Mouse (Mus musculus) NIH3T3 (cell line): ENCODE results near the gene Tpcn2.

ENCODE experiments used
- DNase-seq: peaks from one replicate; pipeline ENCODE4 v3.0.0-alpha.2; 2012; ENCODE audit warnings: low read depth

Gene Tpcn2

DNA sequence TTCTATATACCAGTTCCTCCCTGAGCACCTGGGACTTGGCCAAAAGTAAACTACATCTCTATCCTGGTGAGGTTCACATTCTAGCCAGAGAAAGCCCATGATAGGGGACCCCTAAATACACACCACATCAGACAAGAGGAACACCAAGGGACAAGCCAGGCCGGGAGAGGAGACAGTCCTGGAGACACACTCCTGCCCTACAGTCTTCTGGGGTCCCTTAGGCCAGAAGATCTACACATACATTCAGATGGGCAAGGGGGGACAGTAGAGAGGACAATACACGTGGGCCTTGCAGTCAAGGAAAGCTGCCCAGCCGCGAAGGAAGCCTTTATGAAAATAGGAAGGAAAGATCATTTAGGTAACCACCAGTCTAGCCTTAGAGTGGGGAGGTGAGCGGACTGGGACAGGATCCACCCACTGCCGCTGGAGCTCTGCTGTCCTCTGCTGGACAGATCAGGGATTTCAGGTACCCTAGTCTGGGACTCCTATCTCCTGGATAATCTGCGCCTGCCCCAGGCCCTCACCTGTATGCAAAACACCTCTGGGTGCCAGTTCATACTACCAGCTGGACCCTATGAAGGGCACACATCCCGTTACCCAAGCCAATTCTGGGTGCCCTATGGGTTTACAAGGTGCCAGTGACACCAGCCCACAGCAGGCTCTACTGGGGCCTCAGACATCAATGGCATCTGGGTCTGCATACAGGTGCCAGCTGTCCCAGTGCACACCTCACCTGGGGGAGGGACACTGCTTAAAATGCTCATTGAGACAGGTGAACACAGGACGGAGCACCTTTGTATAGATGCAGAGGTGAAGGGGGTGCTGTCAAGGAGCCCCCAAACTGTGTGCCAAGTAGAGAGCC lies 40.7 kb downstream of the Tpcn2 start:
- peak; percentile 85 for DNase-seq

GRCm38 (mm10) chr7:145242028-145242427 lies 41.8 kb downstream of the Tpcn2 start:
- DNase-seq, result no peak

- DNase-seq, result no peak
Observed at GRCm38 (mm10) chr7:145240929-145241328, 42.9 kb downstream of the Tpcn2 start.

DNA sequence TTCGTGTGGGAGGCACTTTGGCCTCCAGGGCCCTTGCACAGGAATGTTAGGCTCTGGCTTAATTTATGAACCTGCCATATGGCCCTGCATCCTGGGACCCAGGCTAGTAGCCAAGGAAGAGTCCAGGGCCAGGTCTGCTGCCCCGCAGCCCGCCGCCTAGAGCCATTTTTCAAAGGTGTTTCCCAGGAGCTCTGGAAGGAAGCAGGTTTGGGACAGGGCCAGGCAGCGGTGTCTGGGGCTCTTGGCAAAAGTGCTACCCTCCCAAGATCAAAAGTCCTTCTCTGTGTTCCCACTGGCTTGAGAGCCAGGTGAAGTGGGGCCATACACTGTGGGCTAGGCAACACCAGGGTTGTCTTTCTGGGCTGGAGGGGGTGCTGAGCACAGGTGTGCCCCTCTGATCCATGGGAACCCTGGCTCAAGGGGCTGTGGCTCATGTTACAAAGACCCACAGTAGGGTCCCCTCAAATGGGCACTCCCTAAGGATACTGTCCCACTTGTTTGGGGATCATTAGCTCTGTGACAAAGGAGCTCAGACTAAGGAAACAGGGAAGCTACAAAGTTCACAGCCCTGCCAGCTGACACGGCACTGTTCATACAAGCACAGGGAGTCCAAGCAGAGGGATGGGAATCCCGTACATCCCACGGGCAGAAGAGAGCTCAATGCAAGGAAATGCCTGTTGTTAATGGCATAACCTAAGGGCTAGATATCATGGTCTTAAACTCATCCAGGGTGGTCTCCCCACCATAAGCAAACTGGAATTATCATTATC lies 43.9 kb downstream of the Tpcn2 start:
- DNase-seq, result no peak

GRCm38 (mm10) chr7:145239145-145239544 lies 44.7 kb downstream of the Tpcn2 start:
- no peak for DNase-seq

DNA sequence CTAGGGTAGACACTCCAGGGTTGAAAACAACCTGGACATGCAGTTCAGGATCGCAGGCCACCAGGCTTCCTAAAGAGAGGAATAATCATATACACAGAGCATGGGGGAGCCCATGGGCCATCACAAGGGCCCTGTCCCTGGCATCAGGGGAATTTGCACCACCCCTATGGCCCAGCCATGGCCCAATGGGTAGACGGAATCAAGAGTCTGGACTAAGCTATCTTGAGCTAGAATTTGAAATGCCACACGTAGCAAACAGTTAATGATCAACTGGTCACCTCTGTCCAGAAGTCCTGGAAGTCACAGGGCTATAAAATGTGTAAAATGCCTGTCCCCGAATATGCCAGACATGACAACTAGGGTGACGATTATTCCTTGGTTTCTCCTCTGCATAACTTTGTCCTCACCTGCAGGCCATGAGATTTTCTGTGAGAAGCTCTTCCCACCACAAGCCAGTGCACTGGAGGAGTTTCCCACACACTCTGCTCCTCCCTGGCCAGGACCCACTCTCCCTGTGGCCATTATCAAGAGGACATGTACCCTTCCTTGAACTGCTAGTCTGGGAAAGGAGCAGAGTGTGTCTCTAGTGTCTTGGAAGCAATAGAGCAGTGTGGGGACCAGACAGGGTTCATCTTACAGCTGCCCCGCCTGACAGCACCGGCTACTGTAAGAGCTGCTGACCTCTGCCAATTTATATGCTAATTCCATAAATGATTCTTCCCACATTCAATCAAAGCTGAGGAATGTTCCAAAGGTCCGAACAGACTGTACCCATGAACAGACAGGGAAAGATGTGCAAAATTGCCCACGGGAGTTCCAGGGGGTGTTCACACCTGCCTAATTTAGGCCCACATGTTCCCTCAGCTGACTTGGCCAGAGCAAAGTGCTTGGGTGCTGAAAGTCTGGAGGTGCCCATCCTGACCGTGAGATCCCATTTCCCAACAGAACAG lies 48.7 kb downstream of the Tpcn2 start:
- DNase-seq, result no peak

- no peak for DNase-seq
Observed at GRCm38 (mm10) chr7:145231659-145232058, 52.2 kb downstream of the Tpcn2 start.

DNA sequence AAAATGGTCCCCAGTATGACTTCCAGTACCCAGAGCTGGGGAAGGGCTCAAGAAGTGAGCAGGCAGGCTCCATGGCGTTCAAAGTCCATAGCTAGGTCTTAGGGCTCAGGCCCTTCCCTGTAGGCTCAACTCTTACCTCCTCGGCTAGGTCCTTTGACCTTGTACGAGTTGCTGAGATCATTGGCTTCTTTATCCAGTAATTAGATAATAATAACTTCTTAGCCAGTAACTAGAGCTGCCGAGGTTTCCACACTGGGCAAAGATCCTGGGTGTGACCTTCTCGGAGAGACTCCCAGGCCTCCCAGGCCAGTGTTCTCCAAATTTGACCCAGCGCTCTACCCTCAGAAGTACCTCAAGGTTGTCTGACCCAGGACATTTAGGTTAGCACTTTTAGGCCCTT lies 57.2 kb downstream of the Tpcn2 start:
- DNase-seq, result no peak

DNA sequence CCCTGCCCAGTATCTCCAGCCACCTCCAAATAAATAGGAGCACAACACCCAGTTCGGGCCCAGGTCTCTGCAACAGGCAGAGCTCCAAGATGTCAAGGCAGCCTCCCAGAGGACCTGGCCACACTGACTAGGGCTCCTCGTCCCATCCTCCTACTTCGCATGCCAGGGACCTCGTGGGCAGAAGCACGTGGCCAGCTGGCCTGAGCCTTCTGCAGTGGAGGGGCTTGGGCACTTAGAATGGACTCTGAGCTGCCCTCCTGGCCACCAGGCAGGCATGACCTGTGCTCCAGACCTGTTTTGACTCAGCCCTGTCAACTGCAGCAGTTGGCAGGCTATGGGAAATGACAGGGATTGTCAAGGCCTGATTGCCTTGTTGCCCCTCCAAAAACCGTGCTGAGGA lies 58.2 kb downstream of the Tpcn2 start:
- no peak for DNase-seq

GRCm38 (mm10) chr7:145221841-145222689 lies 61.7 kb downstream of the Tpcn2 start:
- DNase-seq, result peak; percentile 88

DNA sequence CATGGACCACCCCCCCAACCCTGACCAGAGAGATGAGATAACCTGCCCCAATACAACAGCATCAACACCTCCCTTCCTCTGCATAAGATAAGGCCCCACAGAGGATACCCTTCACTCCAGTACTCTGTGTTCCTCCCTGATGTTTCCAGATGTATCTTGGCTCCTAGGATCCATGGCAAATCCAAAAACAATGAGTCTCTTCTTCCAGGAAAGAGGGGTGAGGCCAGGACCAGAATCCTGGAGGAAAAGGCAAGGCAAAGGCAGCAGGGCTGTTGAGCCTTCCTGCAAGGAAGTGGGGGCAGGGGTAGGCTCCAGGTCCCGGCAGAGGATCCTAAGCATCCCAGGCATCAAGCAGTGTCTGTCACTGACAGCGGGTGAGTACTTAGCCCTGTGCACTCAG lies 62.5 kb downstream of the Tpcn2 start:
- no peak for DNase-seq

- DNase-seq, result no peak
Observed at GRCm38 (mm10) chr7:145219420-145219831, 64.4 kb downstream of the Tpcn2 start.

- DNase-seq, result peak; percentile 70
Observed at GRCm38 (mm10) chr7:145216591-145216990, 67.2 kb downstream of the Tpcn2 start.

GRCm38 (mm10) chr7:145215476-145215875 lies 68.3 kb downstream of the Tpcn2 start:
- peak; percentile 33 for DNase-seq

- no peak for DNase-seq
Observed at GRCm38 (mm10) chr7:145211680-145212659, 71.8 kb downstream of the Tpcn2 start.

- DNase-seq, result no peak
Observed at GRCm38 (mm10) chr7:145210477-145211070, 73.2 kb downstream of the Tpcn2 start.

- no peak for DNase-seq
Observed at GRCm38 (mm10) chr7:145208006-145208405, 75.8 kb downstream of the Tpcn2 start, which contains the start of gene 1810010D01Rik. TSS of gene 1810010D01Rik (minus strand) at chr7:145208119.

- DNase-seq, result no peak
Observed at GRCm38 (mm10) chr7:145206801-145207200, 77.0 kb downstream of the Tpcn2 start.

- peak; percentile 71 for DNase-seq
Observed at GRCm38 (mm10) chr7:145206056-145206610, 77.7 kb downstream of the Tpcn2 start.
